7 mouse cellular contexts compared by ENCODE assay signal in genomic region chr8:57800327-57800726, GRCm38 (mm10).
A peak's percentile ranks its signal among the peaks of the same experiment; 100 is the strongest.
DNase-seq lines count a peak whose midpoint lies in the region; ATAC-seq lines count a peak whose summit lies in the region.

No protein-coding gene starts in this region.

- peak overlapping the region; percentile 24 for H3K4me3 ChIP-seq in hindbrain, embryonic 15.5 days

- H3K4me2 ChIP-seq in hindbrain, embryonic 15.5 days = peak overlapping the region; percentile 53

- H3K9ac ChIP-seq in hindbrain, embryonic 15.5 days = 0 out of 2 replicates have a peak overlapping the region, but pooled peaks have one; percentile 25

- H3K4me1 ChIP-seq in hindbrain, embryonic 15.5 days (replicated peaks) = peaks cover 9% of the 10 kb centered on the region

- peak; percentile 67 for DNase-seq in WW6 (ENCODE audit: low read depth, low spot score)
- peak; percentile 91 to 96 for DNase-seq in cerebellum, postnatal 10 days
- peak; percentile 82 for DNase-seq in gastrocnemius, adult 18-20 months (ENCODE audit: low spot score)
- peak; percentile 27 to 61 for DNase-seq in layer of hippocampus, postnatal 36 days
- peak; percentile 95 for DNase-seq in lung, postnatal 36 days
- peak; percentile 82 for DNase-seq in retina, postnatal 7 days (ENCODE audit: low read depth, low spot score)

- no peaks in the 10 kb centered on the region for H3K36me3 ChIP-seq in hindbrain, embryonic 15.5 days

- H3K27me3 ChIP-seq in hindbrain, embryonic 15.5 days = no peaks in the 10 kb centered on the region

- no peaks in the 10 kb centered on the region for H3K9me3 ChIP-seq in hindbrain, embryonic 15.5 days

- peak; percentile 85 for ATAC-seq in hindbrain, embryonic 15.5 days (ENCODE audit: low FRiP score, low read depth)

- H3K27ac ChIP-seq in hindbrain, embryonic 15.5 days (replicated peaks) = peak overlapping the region; percentile 61

- 20% methylated on average over 4 of the region's 4 CpGs for WGBS in hindbrain, embryonic 15.5 days

Comparison
In these comparisons a context has a peak if more than half of its experiments do, and no peak if none do; other contexts are left out.
1. Peak in every context shown above with its lines: DNase-seq, ATAC-seq, H3K4me3 ChIP-seq and H3K27ac ChIP-seq.
2. DNase-seq: peak in every context shown above with its lines; median percentile 95 in lung, postnatal 36 days; 94 in cerebellum, postnatal 10 days; 82 in gastrocnemius, adult 18-20 months; 82 in retina, postnatal 7 days; 67 in WW6; 44 in layer of hippocampus, postnatal 36 days.